Mouse (Mus musculus): Measurements from ENCODE around the gene Spryd4. TPM values are rescaled to one million over a fixed set of nuclear protein-coding genes. Genes with fewer than 3 reads are reported as not detected.
"Not testable (repeated sequence)": the region's sequence is repeated elsewhere in the genome, so short reads cannot be mapped to it uniquely, and the experiment has no call there.

Gene Spryd4
- total RNA-seq, 2 experiments from 2014 or later = 9.5 to 10.4 TPM

- intact Hi-C loops (cut with DNase I) = no loop called here
- DNase-seq (ENCODE audit: extremely low spot score in 1 of 2, low spot score in 2 of 2) = no peak
- no peak; the same call in 1 of the 2 replicates for TF ChIP-seq CTCF (IDR thresholded peaks at IDR 0.05)
- H3K27ac ChIP-seq = no peak overlapping the region
- H3K4me3 ChIP-seq = no peak overlapping the region
Observed at GRCm38 (mm10) chr10:128221533-128222286, 10.1 kb upstream of the Spryd4 start.

GRCm38 (mm10) chr10:128218387-128219117, 6.9 kb upstream of the Spryd4 start:
- intact Hi-C loops (cut with DNase I) = no loop called here
- H3K4me3 ChIP-seq = no peak overlapping the region
- TF ChIP-seq CTCF (IDR thresholded peaks at IDR 0.05) = no peak
- no peak overlapping the region for H3K27ac ChIP-seq
- no peak for DNase-seq (ENCODE audit: extremely low spot score in 1 of 2, low spot score in 2 of 2)

- H3K4me3 ChIP-seq = no peak overlapping the region
- no peak for TF ChIP-seq CTCF (IDR thresholded peaks at IDR 0.05)
- intact Hi-C loops (cut with DNase I) = no loop called here
- no peak for DNase-seq (ENCODE audit: extremely low spot score in 1 of 2, low spot score in 2 of 2)
- H3K27ac ChIP-seq = no peak overlapping the region
Observed at GRCm38 (mm10) chr10:128214981-128215380, 3.4 kb upstream of the Spryd4 start.

- H3K4me3 ChIP-seq; intact Hi-C loops (cut with DNase I); DNase-seq (ENCODE audit: extremely low spot score in 1 of 2, low spot score in 2 of 2); H3K27ac ChIP-seq: not testable (repeated sequence)
Observed at GRCm38 (mm10) chr10:128214112-128214511, 2.5 kb upstream of the Spryd4 start.

GRCm38 (mm10) chr10:128212871-128213323, 1.3 kb upstream of the Spryd4 start:
- H3K27ac ChIP-seq = no peak overlapping the region
- peak overlapping the region; percentile 38 for H3K4me3 ChIP-seq
- intact Hi-C loops (cut with DNase I) = loop anchor here (1.0 kb wide), 1 partner anchor 71 kb away; no protein-coding TSS in a partner anchor
- TF ChIP-seq CTCF (IDR thresholded peaks at IDR 0.05) = peak; percentile 78
- DNase-seq (ENCODE audit: extremely low spot score in 1 of 2, low spot score in 2 of 2) = peak; percentile 44 to 65

GRCm38 (mm10) chr10:128212148-128212547, 541 bp upstream of the Spryd4 start:
- intact Hi-C loops (cut with DNase I) = no loop called here
- no peak for TF ChIP-seq CTCF (IDR thresholded peaks at IDR 0.05)
- no peak for DNase-seq (ENCODE audit: extremely low spot score in 1 of 2, low spot score in 2 of 2)
- Histone ChIP-seq H3K4me3 (peak overlapping the region; percentile 60), H3K27ac (peak overlapping the region; percentile 81)

GRCm38 (mm10) chr10:128210954-128211353, 653 bp downstream of the Spryd4 start:
- intact Hi-C loops (cut with DNase I) = loop anchor here (1.0 kb wide), 1 partner anchor 21 kb away; the partner anchor contains the start of gene Timeless
- no peak for TF ChIP-seq CTCF (IDR thresholded peaks at IDR 0.05)
- H3K27ac ChIP-seq = peak overlapping the region; percentile 81

GRCm38 (mm10) chr10:128210131-128210530, 1.5 kb downstream of the Spryd4 start:
- no peak for TF ChIP-seq CTCF (IDR thresholded peaks at IDR 0.05)
- no peak for DNase-seq (ENCODE audit: extremely low spot score in 1 of 2, low spot score in 2 of 2)
- intact Hi-C loops (cut with DNase I) = no loop called here
- H3K27ac ChIP-seq = no peak overlapping the region
- no peak overlapping the region for H3K4me3 ChIP-seq

More at GRCm38 (mm10) chr10:128210954-128211353, 653 bp downstream of the Spryd4 start:
- no peak for DNase-seq (ENCODE audit: extremely low spot score in 1 of 2, low spot score in 2 of 2)
- peak overlapping the region; percentile 60 for H3K4me3 ChIP-seq

- intact Hi-C loops (cut with DNase I) = no loop called here
- Histone ChIP-seq H3K4me3 (no peak overlapping the region), H3K27ac (no peak overlapping the region)
- no peak for DNase-seq (ENCODE audit: extremely low spot score in 1 of 2, low spot score in 2 of 2)
- TF ChIP-seq CTCF (IDR thresholded peaks at IDR 0.05) = no peak
Observed at GRCm38 (mm10) chr10:128209311-128210009, 2.1 kb downstream of the Spryd4 start.

GRCm38 (mm10) chr10:128208326-128208725, 3.3 kb downstream of the Spryd4 start:
- no peak for TF ChIP-seq CTCF (IDR thresholded peaks at IDR 0.05)
- intact Hi-C loops (cut with DNase I) = no loop called here
- Histone ChIP-seq H3K27ac (no peak overlapping the region), H3K4me3 (no peak overlapping the region)
- DNase-seq (ENCODE audit: extremely low spot score in 1 of 2, low spot score in 2 of 2) = no peak

- H3K4me3 ChIP-seq = no peak overlapping the region
- intact Hi-C loops (cut with DNase I) = no loop called here
- H3K27ac ChIP-seq = no peak overlapping the region
- TF ChIP-seq CTCF (IDR thresholded peaks at IDR 0.05) = no peak
- no peak for DNase-seq (ENCODE audit: extremely low spot score in 1 of 2, low spot score in 2 of 2)
Observed at GRCm38 (mm10) chr10:128204941-128205340, 6.7 kb downstream of the Spryd4 start.

GRCm38 (mm10) chr10:128201856-128202255, 9.8 kb downstream of the Spryd4 start:
- DNase-seq (ENCODE audit: extremely low spot score in 1 of 2, low spot score in 2 of 2) = no peak
- Histone ChIP-seq H3K27ac (no peak overlapping the region), H3K4me3 (no peak overlapping the region)
- TF ChIP-seq CTCF (IDR thresholded peaks at IDR 0.05) = no peak
- intact Hi-C loops (cut with DNase I) = no loop called here
